Mouse (Mus musculus): ENCODE measurements around the gene Serpinc1.

DNA sequence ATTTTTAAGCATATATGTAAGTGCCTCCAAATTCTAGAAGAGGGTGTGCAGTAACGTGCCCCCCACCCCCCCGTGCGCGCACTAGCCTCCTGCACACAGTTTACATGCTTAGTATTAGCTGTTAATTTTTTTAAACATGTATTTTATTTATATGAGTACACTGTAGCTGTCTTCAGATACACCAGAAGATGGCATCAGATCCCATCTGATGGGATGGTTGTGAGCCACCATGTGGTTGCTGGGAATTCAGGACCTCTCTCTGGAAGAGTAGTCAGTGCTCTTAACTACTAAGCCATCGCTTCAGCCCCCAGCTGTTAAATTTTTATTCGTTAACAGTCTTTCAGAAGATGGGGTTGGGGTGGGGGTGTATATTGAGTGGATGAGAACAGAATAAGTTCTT lies 42.8 kb upstream of the Serpinc1 start:
- TF ChIP-seq POLR2A (IDR thresholded peaks at IDR 0.05; ENCODE audit: low read depth, low read length) (no peak), CTCF (IDR thresholded peaks at IDR 0.05; ENCODE audit: extremely low read depth, insufficient read depth, insufficient read length, insufficient replicate concordance) (no peak)
